Mouse (Mus musculus): ENCODE results near the gene Csrp1. TPM values are rescaled to one million over a fixed set of nuclear protein-coding genes. Genes with fewer than 3 reads are reported as not detected.

Gene Csrp1
- polyA plus RNA-seq, 1 experiment from 2014 or later: 285 TPM

DNA sequence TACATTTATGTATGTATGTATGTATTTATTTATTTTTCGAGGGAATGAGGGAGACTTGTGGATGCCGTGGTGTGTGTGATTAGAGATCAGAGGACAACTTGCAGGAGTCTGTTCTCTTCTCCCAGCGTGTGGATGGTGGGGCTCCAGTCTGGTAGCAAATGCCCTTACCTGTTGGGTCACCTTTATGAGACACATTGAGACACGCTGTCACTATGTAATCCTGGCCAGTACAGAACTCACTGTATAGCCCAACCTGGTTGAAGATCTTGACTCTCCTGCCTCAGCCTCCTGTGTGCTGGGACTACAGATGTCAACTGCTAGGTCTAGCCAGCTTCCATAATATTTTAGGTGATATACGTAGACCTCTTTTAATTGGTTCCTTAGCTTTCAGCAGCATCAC lies 41.9 kb downstream of the Csrp1 start:
- TF ChIP-seq CTCF (IDR thresholded peaks at IDR 0.05; ENCODE audit: low read depth): no peak
- Histone ChIP-seq H3K9ac (ENCODE audit: low read depth, low read length) (no peak overlapping the region), H3K27me3 (replicated peaks; ENCODE audit: control insufficient read depth, insufficient read depth, low read length) (peaks cover 6% of the 10 kb centered on the region; the same call in 1 of the 2 replicates), H3K27ac (ENCODE audit: low read depth, low read length) (no peak overlapping the region), H3K36me3 (ENCODE audit: control insufficient read depth, insufficient read depth) (no peaks in the 10 kb centered on the region), H3K4me3 (ENCODE audit: low read depth, low read length) (no peak overlapping the region), H3K4me1 (replicated peaks; ENCODE audit: control insufficient read depth, insufficient read depth, low read length) (peaks cover 3% of the 10 kb centered on the region; the same call in 1 of the 2 replicates), H3K4me2 (replicated peaks; ENCODE audit: low read depth) (no peak overlapping the region), H3K9me3 (ENCODE audit: control insufficient read depth) (no peaks in the 10 kb centered on the region)
- ATAC-seq: no peak
- WGBS: 84% methylated on average over 5 of the region's 5 CpGs

DNA sequence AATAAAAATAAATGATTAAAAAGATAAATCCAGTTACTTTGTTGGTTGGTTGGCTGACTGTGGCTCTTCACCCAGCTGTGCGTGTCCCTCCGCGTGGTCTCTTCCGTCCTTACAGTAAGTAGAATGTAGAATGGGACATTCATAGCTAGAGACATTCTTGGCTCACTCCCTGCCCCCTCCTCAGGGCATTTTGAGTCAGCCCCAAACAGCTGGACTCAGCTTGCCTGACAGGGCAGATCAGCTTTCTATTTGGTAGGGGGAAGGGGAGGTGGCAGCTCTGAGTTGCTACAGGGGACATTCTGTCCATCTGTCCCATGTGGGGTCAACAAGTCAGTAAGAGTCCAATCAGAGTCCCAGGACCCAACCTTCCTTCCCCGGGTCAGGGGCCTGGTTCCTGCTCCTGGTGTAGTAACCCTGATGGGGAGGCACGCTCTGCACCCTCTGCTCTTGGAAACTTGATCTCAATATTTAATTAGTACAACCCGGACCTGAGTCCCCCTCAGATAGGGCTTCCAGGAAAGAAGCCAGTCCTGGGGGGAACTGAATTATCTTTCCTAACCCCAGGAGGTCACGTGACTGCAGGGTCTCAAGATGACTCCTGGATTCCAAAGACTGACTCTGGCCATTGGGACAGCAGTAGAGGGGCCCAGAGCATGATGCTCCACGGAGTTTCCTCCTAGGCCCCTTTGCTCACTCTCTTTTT lies 43.8 kb downstream of the Csrp1 start:
- WGBS: 70% methylated on average over 9 of the region's 9 CpGs
- H3K27ac ChIP-seq (ENCODE audit: low read depth, low read length): no peak overlapping the region
- no peaks in the 10 kb centered on the region for H3K36me3 ChIP-seq (ENCODE audit: control insufficient read depth, insufficient read depth)
- H3K4me1 ChIP-seq (replicated peaks; ENCODE audit: control insufficient read depth, insufficient read depth, low read length): peaks cover 6% of the 10 kb centered on the region; the same call in 1 of the 2 replicates
- no peak overlapping the region for H3K4me3 ChIP-seq (ENCODE audit: low read depth, low read length)
- H3K27me3 ChIP-seq (replicated peaks; ENCODE audit: control insufficient read depth, insufficient read depth, low read length): peaks cover 6% of the 10 kb centered on the region; the same call in 1 of the 2 replicates
- no peak for TF ChIP-seq CTCF (IDR thresholded peaks at IDR 0.05; ENCODE audit: low read depth)
- no peak overlapping the region for H3K9ac ChIP-seq (ENCODE audit: low read depth, low read length)
- no peaks in the 10 kb centered on the region for H3K9me3 ChIP-seq (ENCODE audit: control insufficient read depth)
- ATAC-seq: no peak
- no peak overlapping the region for H3K4me2 ChIP-seq (replicated peaks; ENCODE audit: low read depth)

DNA sequence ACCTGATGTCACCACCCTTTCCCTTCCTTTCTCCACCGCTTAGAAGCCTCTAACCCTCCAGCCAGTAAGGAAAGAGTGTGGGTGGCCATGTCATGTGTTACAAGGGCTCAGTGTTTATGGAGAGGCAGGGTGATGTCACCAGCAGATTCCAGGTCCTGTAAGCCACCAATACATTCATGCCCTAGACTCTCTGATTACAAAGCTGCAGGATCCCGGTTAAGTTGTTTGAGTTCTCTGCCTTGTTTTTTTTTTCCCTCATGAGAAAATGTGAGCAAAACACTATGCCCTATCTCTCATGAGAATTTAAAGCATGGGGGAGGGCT lies 44.3 kb downstream of the Csrp1 start:
- Histone ChIP-seq H3K9me3 (ENCODE audit: control insufficient read depth) (no peaks in the 10 kb centered on the region), H3K27me3 (replicated peaks; ENCODE audit: control insufficient read depth, insufficient read depth, low read length) (peaks cover 6% of the 10 kb centered on the region; the same call in 1 of the 2 replicates), H3K27ac (ENCODE audit: low read depth, low read length) (no peak overlapping the region), H3K4me1 (replicated peaks; ENCODE audit: control insufficient read depth, insufficient read depth, low read length) (peaks cover 6% of the 10 kb centered on the region; the same call in 1 of the 2 replicates), H3K4me2 (replicated peaks; ENCODE audit: low read depth) (no peak overlapping the region), H3K36me3 (ENCODE audit: control insufficient read depth, insufficient read depth) (no peaks in the 10 kb centered on the region), H3K9ac (ENCODE audit: low read depth, low read length) (no peak overlapping the region), H3K4me3 (ENCODE audit: low read depth, low read length) (no peak overlapping the region)
- ATAC-seq: no peak
- no peak for TF ChIP-seq CTCF (IDR thresholded peaks at IDR 0.05; ENCODE audit: low read depth)
- 55% methylated on average over 2 of the region's 2 CpGs for WGBS

DNA sequence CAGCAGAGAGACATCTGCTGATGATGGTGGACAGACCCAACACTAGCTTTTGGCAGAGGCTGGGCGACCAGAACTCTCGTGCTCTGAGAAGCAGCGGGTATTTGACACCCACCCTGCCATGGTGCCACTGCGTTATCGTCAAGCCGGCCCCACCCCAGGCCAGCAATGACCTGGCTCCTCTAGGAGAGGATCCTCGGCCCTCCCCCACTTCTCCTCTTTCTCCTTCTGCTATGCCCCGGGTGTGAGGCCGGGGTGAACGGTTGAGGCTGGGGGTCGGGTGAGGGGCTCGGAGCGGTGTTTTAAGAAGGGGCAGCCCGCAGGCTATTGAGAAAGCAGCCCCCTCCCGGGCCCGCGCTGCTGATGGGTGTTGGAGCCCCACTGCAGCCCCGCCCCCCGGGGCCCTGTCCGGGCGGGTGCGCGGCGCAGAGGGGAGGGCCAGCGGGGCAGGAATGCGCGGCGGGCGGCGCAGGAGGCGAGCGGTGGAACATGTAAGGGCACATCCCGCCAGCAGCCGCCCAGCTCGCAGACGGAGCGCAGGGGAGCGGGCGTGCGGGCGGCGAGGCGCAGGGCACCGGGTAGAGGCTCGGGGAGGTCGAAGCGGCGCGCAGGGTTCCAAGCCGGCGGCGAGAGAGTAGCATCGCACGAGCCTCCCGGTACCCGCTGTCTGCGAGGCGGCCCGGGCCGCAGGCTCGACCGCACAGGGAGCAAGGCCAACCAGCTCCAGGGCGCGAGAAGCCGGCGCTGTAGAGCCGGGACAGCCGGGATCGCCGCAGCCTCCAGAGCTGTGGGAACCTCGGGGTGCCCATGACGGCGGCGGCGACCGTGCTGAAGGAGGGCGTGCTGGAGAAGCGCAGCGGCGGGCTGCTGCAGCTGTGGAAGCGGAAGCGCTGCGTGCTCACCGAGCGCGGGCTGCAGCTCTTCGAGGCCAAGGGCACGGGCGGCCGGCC lies 46.1 kb downstream of the Csrp1 start, which contains the start of gene Phlda3:
Gene Phlda3 (plus strand): TSS at position 475 of the 947 bp plus-strand sequence.
- Histone ChIP-seq H3K9me3 (ENCODE audit: control insufficient read depth) (no peaks in the 10 kb centered on the region), H3K36me3 (ENCODE audit: control insufficient read depth, insufficient read depth) (no peaks in the 10 kb centered on the region), H3K27me3 (replicated peaks; ENCODE audit: control insufficient read depth, insufficient read depth, low read length) (peaks cover 6% of the 10 kb centered on the region; the same call in 1 of the 2 replicates), H3K4me3 (ENCODE audit: low read depth, low read length) (peak within 1 kb of the TSS; percentile 55), H3K9ac (ENCODE audit: low read depth, low read length) (peak within 1 kb of the TSS; percentile 74), H3K4me1 (replicated peaks; ENCODE audit: control insufficient read depth, insufficient read depth, low read length) (peaks cover 6% of the 10 kb centered on the region; the same call in 1 of the 2 replicates), H3K4me2 (replicated peaks; ENCODE audit: low read depth) (peak within 1 kb of the TSS; percentile 91), H3K27ac (ENCODE audit: low read depth, low read length) (peak within 1 kb of the TSS; percentile 73)
- peak; percentile 14; the same call in 1 of the 2 replicates for TF ChIP-seq CTCF (IDR thresholded peaks at IDR 0.05; ENCODE audit: low read depth)
- 2% methylated on average over 82 of the region's 90 CpGs for WGBS
- ATAC-seq: peak; percentile 68

DNA sequence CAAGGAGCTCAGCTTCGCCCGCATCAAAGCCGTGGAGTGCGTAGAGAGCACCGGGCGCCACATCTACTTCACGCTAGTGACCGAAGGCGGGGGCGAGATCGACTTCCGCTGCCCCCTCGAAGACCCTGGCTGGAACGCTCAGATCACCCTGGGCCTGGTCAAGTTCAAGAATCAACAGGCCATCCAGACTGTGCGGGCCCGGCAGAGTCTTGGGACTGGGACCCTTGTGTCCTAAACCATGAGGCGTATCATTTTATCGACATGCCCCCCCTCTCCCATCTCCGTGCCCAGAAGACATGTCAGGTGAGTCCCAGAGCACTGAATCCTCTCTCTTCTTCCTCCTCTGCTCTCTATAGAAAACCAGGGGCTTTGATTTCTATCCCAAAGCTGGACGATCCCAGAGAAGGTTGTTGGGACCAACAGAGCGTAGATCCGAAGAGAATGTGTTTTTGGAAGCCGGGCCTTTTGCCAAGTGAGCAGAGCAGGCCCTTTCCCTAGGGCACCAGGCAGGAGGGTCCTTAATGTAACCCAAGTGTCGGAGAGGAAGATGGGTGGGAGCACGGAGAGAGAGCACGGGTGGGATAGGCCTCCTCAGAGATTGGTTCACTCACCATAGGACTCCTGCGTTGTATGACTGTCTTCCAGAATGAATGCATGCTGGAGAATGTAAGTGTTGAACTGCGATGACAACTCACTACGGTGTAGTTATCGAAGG lies 46.9 kb downstream of the Csrp1 start:
- no peak for ATAC-seq
- Histone ChIP-seq H3K9ac (ENCODE audit: low read depth, low read length) (peak overlapping the region; percentile 74), H3K4me1 (replicated peaks; ENCODE audit: control insufficient read depth, insufficient read depth, low read length) (peaks cover 6% of the 10 kb centered on the region; the same call in 1 of the 2 replicates), H3K4me2 (replicated peaks; ENCODE audit: low read depth) (peak overlapping the region; percentile 91), H3K4me3 (ENCODE audit: low read depth, low read length) (peak overlapping the region; percentile 55), H3K27ac (ENCODE audit: low read depth, low read length) (peak overlapping the region; percentile 73; the same call in 1 of the 2 replicates), H3K9me3 (ENCODE audit: control insufficient read depth) (no peaks in the 10 kb centered on the region), H3K27me3 (replicated peaks; ENCODE audit: control insufficient read depth, insufficient read depth, low read length) (peaks cover 6% of the 10 kb centered on the region; the same call in 1 of the 2 replicates), H3K36me3 (ENCODE audit: control insufficient read depth, insufficient read depth) (no peaks in the 10 kb centered on the region)
- TF ChIP-seq CTCF (IDR thresholded peaks at IDR 0.05; ENCODE audit: low read depth): no peak
- 17% methylated on average over 30 of the region's 30 CpGs for WGBS

All from intestine, postnatal 0 days (tissue).